In genomic region chr9:44213538-44213937, GRCm38 (mm10) we compare ENCODE assay signal across 23 mouse cellular contexts. TPM values are rescaled to one million over a fixed set of nuclear protein-coding genes. Genes with fewer than 3 reads are reported as not detected.
DNase-seq lines count a peak whose midpoint lies in the region; ATAC-seq lines count a peak whose summit lies in the region.
"Had no signal": no experiment of that assay in that cellular context is flagged by ENCODE, and none has a peak within 500 bp of the region (broad histone marks: within the 10 kb centered on the region; RNA-seq: fewer than 3 reads in every experiment).

No protein-coding gene starts in this region.

- no peak overlapping the region for H3K4me2 ChIP-seq in neural tube, embryonic 15.5 days
- H3K4me2 ChIP-seq: heart, embryonic 11.5 days; hindbrain, embryonic 15.5 days; limb, embryonic 15.5 days; midbrain, embryonic 11.5 days had no signal

- H3K36me3 ChIP-seq in splenic B cell, adult 2 months (ENCODE audit: control insufficient read depth, insufficient read depth, low read length, poor library complexity, severe bottlenecking) = peaks cover 2% of the 10 kb centered on the region; the same call in 1 of the 2 replicates
- H3K36me3 ChIP-seq in neural tube, embryonic 15.5 days = no peaks in the 10 kb centered on the region

- H3K27me3 ChIP-seq in splenic B cell, adult 2 months (ENCODE audit: control insufficient read depth, insufficient read depth, low read length, poor library complexity, severe bottlenecking) = no peaks in the 10 kb centered on the region
- H3K27me3 ChIP-seq in neural tube, embryonic 15.5 days (replicated peaks) = no peaks in the 10 kb centered on the region
- H3K27me3 ChIP-seq: hindbrain, embryonic 15.5 days; limb, embryonic 15.5 days; Patski had no signal

- no peak overlapping the region for H3K4me3 ChIP-seq in neural tube, embryonic 15.5 days (replicated peaks)
- H3K4me3 ChIP-seq: forebrain, embryonic 10.5 days; hindbrain, embryonic 15.5 days; limb, embryonic 15.5 days had no signal

- H3K9me3 ChIP-seq in neural tube, embryonic 15.5 days (replicated peaks) = no peaks in the 10 kb centered on the region
- H3K9me3 ChIP-seq: hindbrain, embryonic 15.5 days; limb, embryonic 15.5 days had no signal

- no peaks in the 10 kb centered on the region for H3K4me1 ChIP-seq in neural tube, embryonic 15.5 days
- H3K4me1 ChIP-seq: forebrain, embryonic 10.5 days; hindbrain, embryonic 15.5 days; limb, embryonic 15.5 days had no signal

- WGBS in neural tube, embryonic 15.5 days = 96% methylated on average over 14 of the region's 14 CpGs

- peak; percentile 17 for DNase-seq in CD4-positive, CD25-positive, alpha-beta regulatory T cell, adult 2 months (ENCODE audit: low read depth, low spot score)
- peak; percentile 41 to 44 for DNase-seq in spleen, postnatal 36 days (ENCODE audit: low spot score in 2 of 2)
- no peak for DNase-seq in spleen, postnatal 4 days (ENCODE audit: low spot score in 2 of 2)
- peak; percentile 73 for DNase-seq in splenic B cell, adult 2 months (ENCODE audit: low read depth, low spot score)
- DNase-seq in embryo, embryonic 9.5 days (ENCODE audit: extremely low spot score) = no peak
- DNase-seq: cerebellum, adult 2 months; gastrocnemius, postnatal 36 days; kidney, postnatal 10 days; lung, postnatal 10 days; right cerebral cortex, adult 18-20 months had no signal

- no peak overlapping the region for H3K27ac ChIP-seq in neural tube, embryonic 15.5 days (replicated peaks)
- H3K27ac ChIP-seq: forebrain, embryonic 10.5 days; hindbrain, embryonic 15.5 days; limb, embryonic 15.5 days had no signal

- no peak for ATAC-seq in CD4-positive, CD25-positive, alpha-beta regulatory T cell, adult 4 months
- ATAC-seq in hematopoietic stem cell, adult 5-6 weeks (replicated peaks in 1 of 2; ENCODE audit: insufficient read depth in 1 of 2, low FRiP score in 2 of 2, low TSS enrichment in 1 of 2, low read depth in 1 of 2, poor library complexity in 2 of 2, severe bottlenecking in 2 of 2) = peak; percentile 49 to 77
- ATAC-seq in neural tube, embryonic 15.5 days (ENCODE audit: low FRiP score) = no peak
- ATAC-seq: intestine, postnatal 0 days; Patski had no signal

- H3K9ac ChIP-seq in neural tube, embryonic 15.5 days (replicated peaks) = no peak overlapping the region
- H3K9ac ChIP-seq: hindbrain, embryonic 15.5 days; limb, embryonic 15.5 days had no signal

RNA-seq across cellular contexts. Expression of gene Cbl, which starts 20.3 kb away (rescaled TPM):
- 10 to 100 TPM; 22.7 to 23.0 TPM for polyA plus RNA-seq in CD4-positive, CD25-positive, alpha-beta regulatory T cell, adult 4 months (2017; shearing (Covaris generic))
- 19.6 and 35.0 TPM in 2 replicates for total RNA-seq in hematopoietic stem cell, adult 5-6 weeks (2017)
- 18.2 and 20.2 TPM in 2 replicates for polyA plus RNA-seq in neural tube, embryonic 15.5 days (2015; fragmentation: Nextera tagmentation; extraction: Ambion mirVana)

RNA-seq across cellular contexts. Expression of gene Ccdc153, which starts 26.9 kb away (rescaled TPM):
- not detected for polyA plus RNA-seq in CD4-positive, CD25-positive, alpha-beta regulatory T cell, adult 4 months (2017; shearing (Covaris generic))
- not detected in 2 replicates for total RNA-seq in hematopoietic stem cell, adult 5-6 weeks (2017)
- not detected in 2 replicates for polyA plus RNA-seq in neural tube, embryonic 15.5 days (2015; fragmentation: Nextera tagmentation; extraction: Ambion mirVana)
- total RNA-seq: gastrocnemius, postnatal 36 days; heart, postnatal 25 days had no signal
- polyA plus RNA-seq: forebrain, embryonic 10.5 days; heart, embryonic 11.5 days; hindbrain, embryonic 15.5 days; intestine, postnatal 0 days; limb, embryonic 15.5 days; liver, embryonic 16.5 days; midbrain, embryonic 11.5 days; Patski; small intestine, adult 2 months had no signal

RNA-seq across cellular contexts. Expression of gene Pdzd3, which starts 37.7 kb away (rescaled TPM):
- not detected for polyA plus RNA-seq in CD4-positive, CD25-positive, alpha-beta regulatory T cell, adult 4 months (2017; shearing (Covaris generic))
- 0.35 TPM in 1 of 2 replicates, not detected in the other for total RNA-seq in hematopoietic stem cell, adult 5-6 weeks (2017)
- 0.61 and 0.65 TPM in 2 replicates for polyA plus RNA-seq in neural tube, embryonic 15.5 days (2015; fragmentation: Nextera tagmentation; extraction: Ambion mirVana)
- polyA plus RNA-seq: heart, embryonic 11.5 days had no signal

RNA-seq across cellular contexts. Expression of gene Nlrx1, which starts 54.9 kb away (rescaled TPM):
- polyA plus RNA-seq in CD4-positive, CD25-positive, alpha-beta regulatory T cell, adult 4 months (2017; shearing (Covaris generic)) = 1 to 10 TPM; 3.7 to 7.3 TPM
- total RNA-seq in hematopoietic stem cell, adult 5-6 weeks (2017) = 2.1 and 6.6 TPM in 2 replicates
- polyA plus RNA-seq in neural tube, embryonic 15.5 days (2015; fragmentation: Nextera tagmentation; extraction: Ambion mirVana) = 4.5 and 5.3 TPM in 2 replicates

Comparison
In these comparisons a context has a peak if more than half of its experiments do, and no peak if none do; other contexts are left out.
1. DNase-seq: peak in CD4-positive, CD25-positive, alpha-beta regulatory T cell, adult 2 months (single experiment), spleen, postnatal 36 days (2 of 2) and splenic B cell, adult 2 months (single experiment); none in spleen, postnatal 4 days (0 of 2) and embryo, embryonic 9.5 days (single experiment).
2. ATAC-seq: peak in hematopoietic stem cell, adult 5-6 weeks (2 of 2); none in CD4-positive, CD25-positive, alpha-beta regulatory T cell, adult 4 months (single experiment) and neural tube, embryonic 15.5 days (single experiment).